Mouse (Mus musculus) spleen, adult 2 months (tissue): ENCODE measurements around the gene Erbb4. TPM values are rescaled to one million over a fixed set of nuclear protein-coding genes. Genes with fewer than 3 reads are reported as not detected.
"Not testable (repeated sequence)": the region's sequence is repeated elsewhere in the genome, so short reads cannot be mapped to it uniquely, and the experiment has no call there.

ENCODE experiments used
- DNase-seq, 2 experiments: peaks; one replicate each; pipeline versions ENCODE4 v3.0.0 to v3.0.0-alpha.2; 2012 to 2021; ENCODE audit warnings: low spot score in 2 of 2, low read depth in 1 of 2
- H3K27ac ChIP-seq: fragments of 200-500 bp; 2 replicates; pipeline ENCODE4 v1.5.1; 2012; ENCODE audit warnings: low read length, inconsistent platforms; ENCODE audit not compliant: insufficient read depth
- H3K27me3 ChIP-seq: fragments of 200-500 bp; 2 replicates; pipeline ENCODE4 v1.6.1; 2012; ENCODE audit warnings: mild to moderate bottlenecking, moderate library complexity, low read length, inconsistent platforms; ENCODE audit not compliant: control insufficient read depth, insufficient read depth
- H3K36me3 ChIP-seq: fragments of 200-500 bp; 2 replicates; pipeline ENCODE4 v1.6.1; 2012; ENCODE audit warnings: mild to moderate bottlenecking, low read length, inconsistent platforms; ENCODE audit not compliant: control insufficient read depth, insufficient read depth
- H3K4me1 ChIP-seq: fragments of 200-500 bp; 2 replicates; pipeline ENCODE4 v1.6.1; 2011; ENCODE audit warnings: inconsistent platforms; ENCODE audit not compliant: control insufficient read depth, insufficient read depth, insufficient read length
- H3K4me3 ChIP-seq: fragments of 200-500 bp; 2 replicates; pipeline ENCODE4 v1.5.1; 2011; ENCODE audit warnings: mild to moderate bottlenecking, inconsistent platforms; ENCODE audit not compliant: insufficient read depth, insufficient read length; ENCODE audit errors: extremely low read depth
- CTCF ChIP-seq: fragments of 200-500 bp; IDR thresholded peaks from 2 replicates; pipeline ENCODE4 v1.5.1; 2011; ENCODE audit warnings: mild to moderate bottlenecking, inconsistent platforms; ENCODE audit not compliant: insufficient read depth, insufficient read length, insufficient replicate concordance; ENCODE audit errors: extremely low read depth
- POLR2A ChIP-seq: fragments of 200-500 bp; IDR thresholded peaks from 2 replicates; pipeline ENCODE4 v1.6.1; 2011; ENCODE audit warnings: low read depth, low read length, inconsistent platforms
- WGBS: fragments of 180-500 bp; shearing (Covaris S2); methylation state at CpG from one replicate; pipeline ENCODE4 v1.1.7; 2018; 5-methylcytosine and 5-hydroxymethylcytosine counted together
- polyA plus RNA-seq: library from polyadenylated mRNA; depleted of rRNA; stranded (reverse); fragments of >200 nt; gene quantifications from 2 replicates; pipeline ENCODE4 v1.2.3, GENCODE M21; 2012

Gene Erbb4
- polyA plus RNA-seq, 1 experiment, result not detected

GRCm38 (mm10) chr1:68823116-68823644 lies 284.7 kb downstream of the Erbb4 start:
- H3K4me3 ChIP-seq, result no peak overlapping the region
- H3K4me1 ChIP-seq, result no peaks in the 10 kb centered on the region
- no peaks in the 10 kb centered on the region for H3K36me3 ChIP-seq
- WGBS, result 79% methylated on average over 2 of the region's 2 CpGs
- no peak for TF ChIP-seq POLR2A
- TF ChIP-seq CTCF, result no peak
- no peak overlapping the region for H3K27ac ChIP-seq
- DNase-seq, result no peak
- H3K27me3 ChIP-seq, result no peaks in the 10 kb centered on the region

GRCm38 (mm10) chr1:68806711-68807110 lies 301.1 kb downstream of the Erbb4 start:
- no peak for DNase-seq
- H3K4me3 ChIP-seq, result no peak overlapping the region
- TF ChIP-seq CTCF (no peak), POLR2A (no peak)
- H3K4me1 ChIP-seq, result no peaks in the 10 kb centered on the region
- H3K36me3 ChIP-seq, result no peaks in the 10 kb centered on the region
- no peaks in the 10 kb centered on the region for H3K27me3 ChIP-seq
- WGBS, result 90% methylated on average over 2 of the region's 2 CpGs
- H3K27ac ChIP-seq, result no peak overlapping the region

GRCm38 (mm10) chr1:68787409-68788015 lies 320.3 kb downstream of the Erbb4 start:
- 52% methylated on average over 4 of the region's 4 CpGs for WGBS
- H3K4me3 ChIP-seq, result no peak overlapping the region
- H3K27me3 ChIP-seq, result no peaks in the 10 kb centered on the region
- no peaks in the 10 kb centered on the region for H3K36me3 ChIP-seq
- DNase-seq, result no peak
- H3K4me1 ChIP-seq, result no peaks in the 10 kb centered on the region
- no peak for TF ChIP-seq CTCF
- no peak for TF ChIP-seq POLR2A
- no peak overlapping the region for H3K27ac ChIP-seq

- WGBS, result 47% methylated on average over 2 of the region's 2 CpGs
- no peak for DNase-seq
- no peaks in the 10 kb centered on the region for H3K4me1 ChIP-seq
- TF ChIP-seq POLR2A (no peak), CTCF (no peak)
- no peaks in the 10 kb centered on the region for H3K27me3 ChIP-seq
- H3K27ac ChIP-seq, result no peak overlapping the region
- H3K36me3 ChIP-seq, result no peaks in the 10 kb centered on the region
- no peak overlapping the region for H3K4me3 ChIP-seq
Observed at GRCm38 (mm10) chr1:68780653-68781052, 327.2 kb downstream of the Erbb4 start.

DNA sequence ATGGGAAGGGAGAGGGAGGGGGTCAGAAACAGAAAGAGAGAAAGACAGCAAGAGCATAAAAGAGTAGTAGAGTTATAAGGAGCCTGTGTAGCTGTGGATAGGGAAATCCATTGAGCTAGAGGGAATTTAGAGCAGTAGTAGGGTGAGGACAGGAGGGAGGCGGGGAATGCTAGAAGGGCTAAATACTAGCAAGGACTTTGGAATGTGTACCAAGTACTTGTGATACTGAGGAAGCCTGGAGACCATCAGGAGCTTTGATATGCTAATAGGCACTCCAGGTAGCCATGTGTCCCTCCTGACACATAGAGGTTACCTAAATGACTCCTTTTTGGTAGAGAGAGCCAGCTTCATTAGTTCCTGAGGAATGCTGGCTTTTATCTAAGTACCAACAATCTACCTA lies 327.8 kb downstream of the Erbb4 start:
- Histone ChIP-seq H3K4me3 (no peak overlapping the region), H3K27me3 (no peaks in the 10 kb centered on the region), H3K4me1 (no peaks in the 10 kb centered on the region), H3K36me3 (no peaks in the 10 kb centered on the region), H3K27ac (no peak overlapping the region)
- TF ChIP-seq CTCF (no peak), POLR2A (no peak)
- WGBS, result 79% methylated on average over 1 of the region's 1 CpGs
- no peak for DNase-seq

DNA sequence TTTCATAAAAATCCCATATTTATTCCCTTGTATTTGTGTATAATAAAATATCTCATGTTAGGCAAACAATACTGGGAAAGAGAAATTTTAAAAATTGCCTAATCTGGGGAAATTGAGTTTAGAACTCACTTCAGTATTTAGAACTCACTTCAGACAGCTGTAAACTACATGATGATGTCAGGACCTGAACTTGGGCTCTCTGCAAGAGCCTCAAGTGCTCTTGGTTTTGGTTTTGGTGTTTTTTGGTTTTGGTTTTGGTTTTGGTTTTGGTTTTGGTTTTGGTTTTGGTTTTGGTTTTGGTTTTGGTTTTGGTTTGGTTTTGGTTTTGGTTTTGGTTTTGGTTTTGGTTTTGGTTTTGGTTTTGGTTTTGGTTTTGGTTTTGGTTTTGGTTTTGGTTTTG lies 341.8 kb downstream of the Erbb4 start:
- not testable (repeated sequence) for H3K4me3 ChIP-seq, H3K4me1 ChIP-seq, H3K36me3 ChIP-seq, H3K27me3 ChIP-seq, DNase-seq, H3K27ac ChIP-seq

DNA sequence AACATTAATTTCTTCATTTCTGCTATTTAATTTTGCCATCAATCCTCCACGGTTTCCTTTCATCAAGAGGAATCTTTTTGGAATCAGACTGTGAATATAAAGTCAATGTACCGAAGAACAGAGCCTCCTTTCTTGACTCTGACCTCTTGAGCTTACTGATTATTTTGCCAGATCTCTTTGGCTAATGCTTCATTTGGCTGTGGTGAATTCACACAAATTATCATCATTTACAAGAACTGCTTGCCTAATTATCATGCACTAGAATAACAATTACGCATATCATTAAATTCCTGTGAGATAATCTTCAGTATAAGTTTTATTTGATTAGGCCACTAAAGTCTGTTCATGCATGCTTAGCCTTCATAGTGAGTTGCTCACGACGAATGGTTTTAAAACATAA lies 345.4 kb downstream of the Erbb4 start:
- TF ChIP-seq CTCF (no peak), POLR2A (no peak)
- no peaks in the 10 kb centered on the region for H3K27me3 ChIP-seq
- 89% methylated on average over 5 of the region's 5 CpGs for WGBS

More for the DNA sequence above, 345.4 kb downstream of the Erbb4 start:
- Histone ChIP-seq H3K36me3 (no peaks in the 10 kb centered on the region), H3K4me3 (no peak overlapping the region), H3K27ac (no peak overlapping the region), H3K4me1 (no peaks in the 10 kb centered on the region)
- no peak for DNase-seq
